Mouse (Mus musculus): ENCODE measurements around the gene Gm49373.
A peak's percentile ranks its signal among the peaks of the same experiment; 100 is the strongest.

Gm49373 gene

DNA sequence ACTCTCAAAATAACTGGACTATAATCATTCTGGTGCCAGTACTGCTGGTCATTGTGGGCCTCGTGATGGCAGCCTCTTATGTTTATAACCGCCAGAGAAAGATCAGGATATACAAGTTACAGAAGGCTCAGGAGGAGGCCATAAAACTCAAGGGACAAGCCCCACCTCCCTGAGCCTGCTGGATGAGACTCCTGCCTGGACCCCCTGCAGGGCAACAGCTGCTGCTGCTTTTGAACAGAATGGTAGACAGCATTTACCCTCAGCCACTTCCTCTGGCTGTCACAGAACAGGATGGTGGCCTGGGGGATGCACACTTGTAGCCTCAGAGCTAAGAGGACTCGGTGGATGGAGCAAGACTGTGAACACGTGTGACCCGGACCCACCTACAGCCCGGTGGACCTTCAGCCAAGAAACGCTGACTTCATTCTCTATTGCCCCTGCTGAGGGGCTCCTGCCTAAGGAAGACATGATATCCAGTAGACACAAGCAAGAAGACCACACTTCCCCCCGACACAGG lies 45.1 kb downstream of the Gm49373 start:
- DNase-seq: no peak

DNA sequence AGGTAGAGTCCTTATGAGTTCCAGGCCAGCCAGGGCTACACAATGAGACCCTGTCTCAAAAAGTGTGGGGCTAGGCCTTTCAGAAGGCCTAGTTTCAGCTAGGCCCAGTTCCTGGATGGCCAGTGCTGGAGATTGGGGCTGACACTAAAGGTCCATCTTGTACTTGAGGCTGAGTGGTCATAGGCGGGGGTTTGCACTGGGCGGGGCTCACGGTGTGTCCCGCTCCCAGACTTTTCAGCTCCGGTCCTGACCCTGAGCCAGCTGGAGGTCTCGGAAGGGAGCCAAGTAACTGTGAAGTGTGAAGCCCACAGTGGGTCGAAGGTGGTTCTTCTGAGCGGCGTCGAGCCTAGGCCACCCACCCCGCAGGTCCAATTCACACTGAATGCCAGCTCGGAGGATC lies 46.0 kb downstream of the Gm49373 start:
- peak in 1 of 2 experiments; percentile 37 for DNase-seq

DNA sequence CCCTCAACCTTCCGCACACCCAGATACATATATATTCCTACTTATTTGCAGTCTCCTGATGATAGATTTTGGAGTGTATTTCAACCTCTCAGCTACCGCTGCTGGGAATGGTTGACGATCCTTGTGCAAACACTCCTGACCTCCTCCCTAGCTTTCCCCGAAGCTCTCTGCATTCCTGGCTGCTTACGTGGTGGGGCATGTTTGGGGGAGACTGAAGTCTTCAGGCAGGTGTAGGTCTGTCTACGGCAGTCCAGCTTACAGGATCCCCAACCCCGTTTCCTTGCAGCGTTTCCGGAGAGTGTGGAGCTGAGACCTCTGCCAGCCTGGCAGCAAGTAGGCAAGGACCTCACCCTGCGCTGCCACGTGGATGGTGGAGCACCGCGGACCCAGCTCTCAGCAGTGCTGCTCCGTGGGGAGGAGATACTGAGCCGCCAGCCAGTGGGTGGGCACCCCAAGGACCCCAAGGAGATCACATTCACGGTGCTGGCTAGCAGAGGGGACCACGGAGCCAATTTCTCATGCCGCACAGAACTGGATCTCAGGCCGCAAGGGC lies 47.6 kb downstream of the Gm49373 start:
- DNase-seq: peak; percentile 87 to 89

DNA sequence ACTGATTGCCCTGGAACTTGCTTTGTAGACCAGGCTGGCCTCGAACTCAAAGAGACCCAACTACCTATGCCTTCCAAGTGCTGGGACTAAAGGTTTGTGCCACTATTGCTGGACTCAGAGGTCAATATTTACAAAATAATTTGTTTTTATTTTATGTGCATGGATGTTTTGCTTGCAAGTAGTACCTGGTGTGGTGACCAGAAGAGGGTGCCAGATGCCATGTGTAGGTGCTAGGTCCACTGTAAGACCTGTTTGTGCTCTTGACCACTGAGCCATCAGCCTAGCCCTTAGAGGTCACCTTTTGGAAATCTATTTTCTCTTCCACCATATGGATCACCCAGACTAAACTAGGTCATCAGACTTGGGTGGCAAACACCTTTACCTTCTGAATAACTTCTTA lies 50.2 kb downstream of the Gm49373 start:
- DNase-seq: peak in 1 of 2 experiments; percentile 6

DNA sequence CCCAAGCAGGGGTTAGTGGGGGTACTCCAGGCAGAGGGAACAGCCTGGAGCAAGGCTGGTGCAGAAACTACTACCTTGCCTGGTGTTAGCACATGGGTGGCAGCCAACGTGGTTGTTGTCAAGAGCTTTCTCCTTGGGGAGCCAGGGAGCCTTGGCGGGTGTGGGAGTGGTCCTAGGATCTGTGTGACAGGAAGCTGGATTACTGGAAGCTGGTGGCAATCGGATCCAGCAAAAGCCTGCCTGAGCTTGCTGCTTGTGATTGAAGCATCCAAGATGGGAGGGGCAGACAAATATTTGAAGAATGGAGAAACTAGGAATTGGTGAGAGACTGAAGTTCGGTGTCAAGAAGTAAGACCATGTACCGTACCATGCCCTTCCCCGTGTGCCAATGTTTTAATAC lies 50.6 kb downstream of the Gm49373 start:
- DNase-seq: peak; percentile 63 to 65

DNA sequence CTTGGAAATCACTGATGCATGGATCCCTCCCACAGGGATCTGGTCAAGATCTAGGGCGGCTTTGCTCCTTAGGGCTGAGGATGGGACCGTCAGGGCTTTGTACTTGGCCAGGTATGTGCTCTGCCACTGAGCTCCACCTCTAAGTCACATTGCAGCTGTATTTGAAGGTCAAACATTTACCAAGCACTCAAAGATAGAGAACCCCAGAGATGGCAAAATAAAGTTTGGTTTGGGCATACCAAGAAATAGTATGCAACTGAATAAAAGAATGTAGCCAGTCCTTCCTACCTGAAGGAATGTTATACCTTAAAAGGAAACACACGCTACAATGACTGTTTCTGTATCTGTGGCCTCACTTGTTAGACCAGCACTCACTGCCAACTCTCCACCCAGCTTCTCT lies 51.5 kb downstream of the Gm49373 start:
- DNase-seq: peak; percentile 24 to 49

DNA sequence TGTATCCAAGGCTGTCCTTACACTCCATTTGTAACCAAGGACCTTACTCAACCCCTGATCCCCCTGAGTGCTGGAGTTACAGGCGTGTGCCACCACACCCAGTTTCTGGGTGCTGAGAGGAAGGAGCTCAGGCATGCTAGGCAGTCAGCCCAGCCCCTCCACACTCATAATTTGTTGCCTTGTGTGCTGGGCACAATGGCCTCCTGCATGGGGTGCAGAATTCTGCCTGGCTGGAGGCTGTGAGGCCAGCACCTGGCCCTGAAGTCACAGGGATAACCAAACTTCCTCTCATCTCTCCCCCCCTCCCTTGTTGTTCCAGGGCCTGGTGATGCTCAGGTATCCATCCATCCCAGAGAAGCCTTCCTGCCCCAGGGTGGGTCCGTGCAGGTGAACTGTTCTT lies 54.3 kb downstream of the Gm49373 start:
- no peak for DNase-seq

DNA sequence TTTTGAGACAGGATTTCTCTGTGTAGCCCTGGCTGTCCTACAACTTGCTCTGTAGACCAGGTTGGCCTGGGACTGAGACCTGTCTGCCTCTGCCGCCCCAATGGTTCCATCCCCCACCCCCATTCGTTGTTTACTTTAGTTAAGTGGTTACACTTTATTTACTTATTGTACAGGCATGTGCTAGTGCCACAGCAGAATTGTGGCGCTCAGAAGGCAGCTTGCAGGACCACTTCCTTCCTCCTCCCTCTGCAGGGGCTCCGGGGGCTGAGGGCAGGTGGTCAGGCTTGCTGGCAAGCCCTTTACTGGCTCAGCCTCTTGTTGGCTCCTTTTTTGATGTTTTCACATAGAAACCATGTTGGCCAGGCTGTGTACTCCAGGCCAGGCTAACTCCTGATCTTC lies 55.7 kb downstream of the Gm49373 start:
- DNase-seq: no peak

DNA sequence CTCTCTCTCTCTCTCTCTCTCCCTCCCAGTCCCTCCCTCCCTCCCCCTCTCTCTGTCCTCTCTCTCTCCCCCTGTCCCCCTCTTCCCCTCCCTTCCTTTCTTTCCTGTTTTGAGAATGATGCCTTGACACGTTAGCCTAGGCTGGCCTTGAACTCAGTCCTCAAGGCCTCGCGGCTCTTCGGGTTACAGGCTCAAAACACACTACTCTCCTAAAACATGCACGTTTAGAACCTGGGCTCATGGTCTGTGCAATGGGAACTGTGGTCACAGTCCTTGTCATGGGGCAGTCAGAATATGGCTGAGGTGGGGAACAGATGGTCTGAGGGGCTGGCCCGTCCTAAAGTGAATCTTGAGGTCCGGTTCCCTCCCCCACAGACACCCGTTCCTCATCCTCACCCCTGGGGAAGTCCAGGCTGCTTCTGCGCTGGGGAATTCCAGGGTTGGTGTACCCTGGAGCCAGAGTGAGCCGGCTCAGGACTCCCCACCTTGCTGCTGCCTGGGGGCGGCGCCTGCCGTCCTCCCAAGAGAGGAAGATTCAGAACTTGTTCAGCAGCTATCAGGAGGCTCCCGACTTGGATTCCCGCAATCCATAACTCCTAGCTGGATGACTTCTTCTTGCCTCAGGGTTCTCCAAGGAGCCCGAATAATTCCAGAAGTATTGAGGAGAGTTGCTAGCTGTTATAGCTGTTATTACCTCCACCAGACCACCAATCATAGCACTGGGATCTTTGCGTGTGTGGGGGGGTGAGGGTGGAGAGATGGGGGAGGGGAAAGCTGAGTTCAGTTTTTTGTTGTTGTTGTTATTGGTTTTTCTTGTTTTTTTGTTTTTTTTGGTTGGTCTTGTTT lies 56.3 kb downstream of the Gm49373 start:
- DNase-seq: peak in 1 of 2 experiments; percentile 61

DNA sequence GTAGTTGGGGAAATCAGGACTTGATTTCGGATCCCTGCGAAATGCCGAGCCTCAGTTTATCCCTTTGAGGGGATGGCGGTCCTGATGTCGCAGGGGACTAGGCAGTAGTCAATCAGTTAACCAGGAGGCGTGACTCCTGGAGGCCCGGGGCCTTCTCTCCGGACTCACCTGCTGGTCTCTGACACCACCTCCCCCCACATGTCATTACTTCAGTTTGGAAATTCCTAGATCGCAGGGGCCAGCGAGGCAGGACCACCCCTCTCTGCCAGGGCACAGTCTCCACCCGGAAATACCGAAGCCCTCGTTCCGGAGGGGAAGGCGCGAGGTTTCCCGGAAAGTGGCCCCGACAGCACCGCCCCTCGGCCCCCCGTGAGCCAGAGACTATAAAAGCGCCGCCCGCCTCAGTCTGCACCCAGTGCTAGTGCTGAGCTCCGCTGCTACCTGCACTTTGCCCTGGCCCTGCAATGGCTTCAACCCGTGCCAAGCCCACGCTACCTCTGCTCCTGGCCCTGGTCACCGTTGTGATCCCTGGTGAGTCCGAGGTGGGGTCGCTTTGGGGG lies 57.2 kb downstream of the Gm49373 start, which contains the start of gene Icam1:
Icam1 (plus strand) TSS at position 415 of the 560 bp plus-strand sequence.
- peak; percentile 90 for DNase-seq

DNA sequence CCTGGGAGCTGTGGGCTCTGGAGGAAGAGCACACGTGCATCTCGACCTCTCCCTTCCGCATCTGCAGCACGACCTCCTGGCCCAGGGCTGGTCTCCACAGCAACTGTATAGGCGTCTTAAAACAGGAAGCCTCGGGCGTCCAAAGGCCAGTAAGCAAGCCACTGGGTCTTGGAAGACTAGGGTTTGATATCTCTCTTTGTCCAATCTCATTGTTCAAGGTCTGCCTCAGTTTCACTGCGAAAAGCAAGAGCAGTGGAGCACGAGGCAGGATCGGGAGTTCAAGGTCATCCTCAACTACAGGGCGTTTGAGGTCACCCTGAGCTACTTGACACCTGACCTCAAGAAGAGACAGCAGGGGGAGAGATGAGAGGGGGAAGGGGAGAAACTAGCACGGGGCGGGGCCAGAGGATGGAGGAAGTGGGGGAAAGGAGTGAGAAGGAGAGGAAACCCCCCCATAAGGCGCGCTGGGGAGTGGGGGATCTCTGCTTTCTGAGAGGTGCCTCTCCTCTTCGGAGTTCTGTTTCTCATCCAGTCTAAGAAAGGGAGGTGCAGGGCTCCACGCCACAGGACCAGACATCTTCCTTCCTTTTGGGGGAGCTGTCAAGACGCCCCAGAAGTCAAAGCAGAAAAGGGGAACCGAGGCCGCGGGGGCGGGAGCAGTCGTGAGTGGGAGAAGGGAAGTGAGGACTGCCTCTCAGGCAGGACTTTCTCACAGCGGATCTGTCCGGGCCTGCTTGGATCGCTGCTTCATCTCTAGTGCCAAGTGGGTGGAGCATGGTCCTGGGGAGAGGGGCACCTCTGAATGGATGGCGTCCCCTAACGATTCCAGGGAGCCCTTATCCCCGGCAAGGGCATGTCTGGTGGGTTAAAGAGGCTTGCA lies 58.0 kb downstream of the Gm49373 start:
- DNase-seq: peak; percentile 85 to 86

Data from lung, adult 18-20 months (tissue).